Mouse (Mus musculus): ENCODE measurements around the gene Gas2l2.
A peak's percentile ranks its signal among the peaks of the same experiment; 100 is the strongest.

The Gas2l2 gene

GRCm38 (mm10) chr11:83443824-83444223 lies 14.6 kb upstream of the Gas2l2 start:
- no peak for DNase-seq (ENCODE audit: low spot score in 2 of 2)

- DNase-seq (ENCODE audit: low spot score in 2 of 2): peak in 1 of 2 experiments; percentile 75
Measured at GRCm38 (mm10) chr11:83442596-83443267, 13.5 kb upstream of the Gas2l2 start.

- DNase-seq (ENCODE audit: low spot score in 2 of 2): no peak
Measured at GRCm38 (mm10) chr11:83441235-83441634, 12.0 kb upstream of the Gas2l2 start.

- peak; percentile 66 to 83 for DNase-seq (ENCODE audit: low spot score in 2 of 2)
Measured at GRCm38 (mm10) chr11:83440081-83441064, 11.1 kb upstream of the Gas2l2 start.

- DNase-seq (ENCODE audit: low spot score in 2 of 2): no peak
Measured at GRCm38 (mm10) chr11:83439426-83440060, 10.3 kb upstream of the Gas2l2 start.

GRCm38 (mm10) chr11:83437377-83437776 lies 8.1 kb upstream of the Gas2l2 start, which contains the start of gene 1700020L24Rik:
Gene 1700020L24Rik (plus strand): TSS chr11:83437677.
- no peak for DNase-seq (ENCODE audit: low spot score in 2 of 2)

- no peak for DNase-seq (ENCODE audit: low spot score in 2 of 2)
Measured at GRCm38 (mm10) chr11:83432533-83432932, 3.3 kb upstream of the Gas2l2 start.

GRCm38 (mm10) chr11:83426964-83427363 lies 2.3 kb downstream of the Gas2l2 start:
- no peak for DNase-seq (ENCODE audit: low spot score in 2 of 2)

- peak in 1 of 2 experiments; percentile 77 for DNase-seq (ENCODE audit: low spot score in 2 of 2)
Measured at GRCm38 (mm10) chr11:83424681-83425080, 4.6 kb downstream of the Gas2l2 start.

- no peak for DNase-seq (ENCODE audit: low spot score in 2 of 2)
Measured at GRCm38 (mm10) chr11:83421305-83421704, 8.0 kb downstream of the Gas2l2 start.

- DNase-seq (ENCODE audit: low spot score in 2 of 2): no peak
Measured at GRCm38 (mm10) chr11:83420338-83420737, 8.9 kb downstream of the Gas2l2 start.

- peak; percentile 58 to 59 for DNase-seq (ENCODE audit: low spot score in 2 of 2)
Measured at GRCm38 (mm10) chr11:83418566-83418965, 10.7 kb downstream of the Gas2l2 start.

- no peak for DNase-seq (ENCODE audit: low spot score in 2 of 2)
Measured at GRCm38 (mm10) chr11:83417708-83418107, 11.5 kb downstream of the Gas2l2 start.

- no peak for DNase-seq (ENCODE audit: low spot score in 2 of 2)
Measured at GRCm38 (mm10) chr11:83417080-83417479, 12.2 kb downstream of the Gas2l2 start.

- no peak for DNase-seq (ENCODE audit: low spot score in 2 of 2)
Measured at GRCm38 (mm10) chr11:83410510-83410909, 18.7 kb downstream of the Gas2l2 start.

GRCm38 (mm10) chr11:83409792-83410291 lies 19.4 kb downstream of the Gas2l2 start:
- DNase-seq (ENCODE audit: low spot score in 2 of 2): no peak

GRCm38 (mm10) chr11:83409087-83409754 lies 20.0 kb downstream of the Gas2l2 start, which contains the start of gene Rasl10b:
Gene Rasl10b (plus strand): TSS chr11:83409137.
- DNase-seq (ENCODE audit: low spot score in 2 of 2): no peak

- no peak for DNase-seq (ENCODE audit: low spot score in 2 of 2)
Measured at GRCm38 (mm10) chr11:83408242-83408641, 21.0 kb downstream of the Gas2l2 start.

- no peak for DNase-seq (ENCODE audit: low spot score in 2 of 2)
Measured at GRCm38 (mm10) chr11:83406391-83406790, 22.9 kb downstream of the Gas2l2 start.

- no peak for DNase-seq (ENCODE audit: low spot score in 2 of 2)
Measured at GRCm38 (mm10) chr11:83403787-83404186, 25.5 kb downstream of the Gas2l2 start.

GRCm38 (mm10) chr11:83398724-83399123 lies 30.5 kb downstream of the Gas2l2 start:
- no peak for DNase-seq (ENCODE audit: low spot score in 2 of 2)

All from frontal cortex, postnatal 14 days (tissue).